Mouse (Mus musculus) heart, adult 18-20 months (tissue): ENCODE data around the gene Zfhx3. TPM values are rescaled to one million over a fixed set of nuclear protein-coding genes. Genes with fewer than 3 reads are reported as not detected.
A peak's percentile ranks its signal among the peaks of the same experiment; 100 is the strongest.

Source experiments
- DNase-seq, 2 experiments: peaks; one replicate each; pipeline ENCODE4 v3.0.0; 2021 to 2022; ENCODE audit warnings: mixed read lengths in 1 of 2
- total RNA-seq, 2 experiments: library from RNA; stranded (reverse); gene quantifications; 2 replicates each; pipeline ENCODE4 v1.2.3; 2021

Zfhx3 gene
- total RNA-seq, 2 experiments from 2014 or later, result 6.7 to 7.9 TPM

DNA sequence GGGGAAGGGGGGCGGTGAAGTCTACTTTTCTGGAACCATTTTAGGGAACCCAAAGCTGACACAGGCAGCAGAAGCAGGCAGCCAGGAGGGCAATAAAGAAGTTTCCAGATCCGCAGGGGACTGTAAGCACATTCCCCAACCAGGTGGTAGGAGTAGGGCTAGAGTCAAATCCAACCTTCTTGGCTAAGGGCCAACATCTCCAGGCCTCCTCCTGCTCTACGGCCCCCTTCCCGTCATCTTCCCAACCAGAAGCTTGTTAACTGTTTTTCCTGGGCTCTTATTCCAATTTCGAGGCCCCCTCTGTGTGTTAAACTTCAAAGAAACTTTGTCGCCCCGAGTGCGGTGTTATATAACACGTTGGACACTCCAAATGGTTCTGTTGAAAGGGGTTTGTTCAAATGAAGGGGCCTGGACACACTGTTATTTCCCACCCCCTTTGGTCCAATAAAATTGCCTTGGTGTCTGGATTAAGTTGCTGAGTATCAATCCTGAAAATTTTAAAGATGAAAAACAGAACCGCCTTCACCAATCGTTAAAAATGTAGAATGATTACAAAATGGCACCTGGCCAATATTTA, 729.6 kb downstream of the Zfhx3 start:
- DNase-seq, result no peak

DNA sequence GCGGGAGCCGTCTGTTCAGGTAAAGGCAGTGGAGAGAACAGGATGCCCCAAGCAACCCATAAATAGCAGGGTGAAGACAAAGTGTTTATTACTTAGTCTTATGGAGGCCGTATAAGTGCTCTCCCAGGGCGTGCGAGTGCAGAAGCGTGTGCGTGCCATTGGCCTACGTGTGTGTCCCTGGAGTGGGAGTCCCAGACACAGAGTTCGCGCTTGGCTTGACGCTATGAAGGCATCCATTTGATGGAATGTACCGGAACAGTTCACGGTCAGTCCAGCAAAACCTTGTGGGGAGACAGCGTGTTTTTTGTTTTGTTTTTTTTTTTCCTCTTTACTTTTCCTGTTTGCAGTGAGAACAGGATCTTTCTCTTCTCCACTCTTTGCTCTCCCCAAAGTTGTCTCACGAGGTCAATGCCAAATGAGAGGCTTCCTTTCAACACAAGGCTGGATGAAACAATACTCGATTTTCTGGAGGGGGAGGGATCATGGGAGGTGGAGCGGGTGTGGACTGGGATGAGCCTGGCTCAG, 732.6 kb downstream of the Zfhx3 start:
- no peak for DNase-seq

DNA sequence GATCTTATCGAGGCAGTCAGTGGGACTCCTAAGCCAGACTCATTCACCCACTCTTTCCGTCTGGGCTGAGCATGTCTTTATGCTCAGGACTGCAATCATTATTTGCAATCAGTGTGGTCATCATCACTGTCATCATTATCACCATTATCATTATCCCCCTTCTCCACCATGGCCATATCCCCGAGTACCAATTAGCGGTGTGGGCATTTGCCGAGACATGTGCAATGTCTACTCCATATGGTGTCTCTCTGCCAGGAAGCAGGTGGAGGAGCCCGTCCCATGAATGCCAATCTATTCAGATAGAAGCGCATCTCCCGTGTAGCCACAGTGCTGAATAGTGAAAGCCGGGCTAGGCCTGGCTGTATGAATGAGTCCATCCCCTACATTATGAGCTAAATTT, 747.2 kb downstream of the Zfhx3 start:
- no peak for DNase-seq

DNA sequence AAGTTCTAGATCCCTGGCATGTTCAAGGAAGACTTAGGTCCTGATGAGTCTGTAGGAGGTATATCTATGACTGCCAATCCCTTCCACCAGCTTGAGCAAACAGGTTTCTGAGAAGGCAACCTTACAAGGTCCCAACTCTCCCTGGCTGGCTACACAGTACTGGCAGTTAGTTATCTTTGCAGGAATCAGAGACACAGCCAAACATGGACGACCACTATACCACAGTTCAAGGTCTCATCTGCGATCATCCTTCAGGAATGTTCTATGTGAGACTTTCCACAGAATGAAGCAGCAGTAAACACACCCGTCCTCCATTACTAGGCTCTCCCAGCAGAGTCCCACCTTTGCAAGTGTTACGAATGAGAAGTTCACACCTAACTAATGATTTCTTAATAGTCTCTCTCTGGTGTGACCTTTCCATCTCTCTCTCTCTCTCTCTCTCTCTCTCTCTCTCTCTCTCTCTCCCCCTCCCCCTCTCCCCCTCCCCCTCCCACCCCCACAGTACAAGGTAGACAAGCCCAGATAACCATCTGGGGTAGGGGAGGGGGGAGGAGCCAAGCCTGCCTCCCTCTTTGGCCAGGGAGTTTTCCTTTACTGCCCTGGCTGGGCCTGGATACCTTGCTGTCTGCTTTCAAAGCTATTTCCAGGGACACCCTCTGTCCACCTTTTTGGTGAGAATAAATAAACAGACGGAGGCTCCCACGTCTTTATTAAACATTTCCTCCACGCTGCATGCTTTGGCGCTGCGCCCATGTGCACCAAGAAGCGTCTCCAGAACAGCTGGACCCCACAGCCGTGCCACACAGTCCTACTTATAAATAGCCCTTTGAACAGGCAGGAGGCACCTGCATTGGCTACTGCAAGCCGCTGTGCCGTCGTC, 748.4 kb downstream of the Zfhx3 start:
- peak; percentile 33 to 45 for DNase-seq

DNA sequence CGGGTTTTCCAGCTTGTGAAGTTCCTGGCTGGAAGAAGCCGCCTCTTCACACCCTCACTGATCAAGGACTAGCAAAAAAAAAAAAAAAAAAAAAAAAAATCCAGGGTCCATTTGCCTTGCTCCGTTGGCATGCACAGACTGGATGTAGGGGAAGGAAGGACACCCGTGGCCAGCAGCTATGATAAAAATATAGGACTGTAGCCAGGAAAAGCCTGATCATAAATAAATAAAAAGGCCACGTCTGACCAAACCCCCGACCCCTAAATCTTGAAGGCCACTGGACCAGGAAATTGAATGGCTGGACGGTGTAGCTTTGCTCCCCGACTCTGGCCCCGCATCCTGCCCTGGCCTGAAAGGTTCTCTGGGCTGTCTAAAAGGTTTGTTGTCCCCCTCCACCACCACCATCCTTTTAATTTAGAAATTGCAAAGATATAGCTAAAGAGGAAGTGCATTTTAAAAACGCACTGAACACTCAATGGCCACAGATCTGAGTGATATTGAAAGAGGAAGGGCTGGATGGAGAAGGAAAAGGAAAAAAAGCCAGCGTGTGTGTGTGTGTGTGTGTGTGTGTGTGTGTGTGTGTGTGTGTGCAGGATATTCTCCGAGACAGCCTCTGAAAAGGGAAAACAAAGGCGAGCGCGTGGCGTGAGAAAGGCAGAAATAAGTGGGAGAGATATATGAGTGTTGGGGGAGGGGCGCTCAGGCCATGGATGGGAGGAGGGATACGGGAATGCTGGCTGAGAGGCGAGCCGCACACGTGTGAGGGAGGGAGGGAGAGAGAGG, 749.2 kb downstream of the Zfhx3 start:
- peak; percentile 61 to 70 for DNase-seq

DNA sequence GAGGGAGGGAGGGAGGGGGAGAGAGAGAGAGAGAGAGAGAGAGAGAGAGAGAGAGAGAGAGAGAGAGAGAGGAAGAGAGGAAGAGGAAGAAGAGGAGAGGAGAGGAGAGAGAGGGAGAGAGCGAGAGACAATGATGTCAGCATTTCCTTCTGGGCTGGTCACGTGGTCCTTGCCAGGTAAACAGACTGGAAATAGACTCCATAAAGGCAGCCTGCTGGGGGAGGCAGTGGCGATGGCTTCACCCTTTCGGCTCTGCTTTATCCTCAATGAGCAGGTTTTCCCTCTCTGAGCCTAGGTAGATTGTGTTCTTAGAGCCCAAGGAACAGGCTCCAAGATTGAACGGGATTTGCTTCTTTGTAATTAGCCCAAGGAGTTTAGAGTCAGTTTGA, 749.8 kb downstream of the Zfhx3 start:
- peak; percentile 40 to 51 for DNase-seq

DNA sequence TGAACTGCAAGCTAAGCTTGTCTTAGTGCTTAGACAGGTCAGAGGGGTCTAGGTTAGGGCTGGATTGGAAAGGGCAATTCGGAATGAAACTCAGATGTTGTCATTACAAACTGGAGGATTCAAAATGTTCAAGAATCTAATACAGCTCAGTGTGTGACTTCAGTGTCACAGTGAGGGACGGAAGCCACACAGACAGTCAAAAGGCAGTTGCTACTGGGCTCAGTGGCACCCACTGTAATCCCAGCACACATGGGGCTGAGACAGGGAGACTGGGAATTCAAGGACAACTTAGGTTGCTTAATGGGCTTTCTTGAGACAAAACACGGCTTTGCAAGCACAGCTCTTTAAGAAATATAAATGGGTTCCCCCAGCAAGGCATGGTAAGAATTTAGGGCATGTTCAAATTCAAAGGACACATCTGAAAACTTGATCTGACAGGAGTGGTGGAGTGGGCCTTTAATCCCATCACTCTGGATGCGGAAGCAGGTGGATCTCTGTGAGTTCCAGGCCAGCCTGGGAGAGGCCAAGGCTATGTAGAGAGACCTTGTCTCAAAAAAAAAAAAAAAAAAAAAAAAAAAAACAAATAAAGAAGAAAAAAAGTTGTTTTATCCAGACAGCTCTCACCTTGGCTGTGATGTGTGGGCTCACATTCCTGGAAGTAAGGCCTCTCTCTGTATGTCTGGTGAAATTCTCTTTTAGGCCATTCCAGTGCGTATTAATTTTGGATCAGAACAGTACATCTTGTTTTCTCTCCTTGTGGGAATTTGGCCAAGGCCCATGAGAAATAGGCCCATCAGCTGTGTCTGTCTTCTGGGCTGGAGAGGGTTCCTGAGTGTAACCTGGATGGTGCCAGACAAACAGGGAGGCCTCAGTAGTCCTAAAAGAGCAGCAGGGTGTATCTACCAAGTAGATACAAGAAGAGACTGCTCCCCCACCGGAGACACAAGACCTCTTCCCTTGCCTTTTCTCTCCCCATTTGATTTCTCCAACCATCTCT, 750.5 kb downstream of the Zfhx3 start:
- peak; percentile 30 to 34 for DNase-seq

DNA sequence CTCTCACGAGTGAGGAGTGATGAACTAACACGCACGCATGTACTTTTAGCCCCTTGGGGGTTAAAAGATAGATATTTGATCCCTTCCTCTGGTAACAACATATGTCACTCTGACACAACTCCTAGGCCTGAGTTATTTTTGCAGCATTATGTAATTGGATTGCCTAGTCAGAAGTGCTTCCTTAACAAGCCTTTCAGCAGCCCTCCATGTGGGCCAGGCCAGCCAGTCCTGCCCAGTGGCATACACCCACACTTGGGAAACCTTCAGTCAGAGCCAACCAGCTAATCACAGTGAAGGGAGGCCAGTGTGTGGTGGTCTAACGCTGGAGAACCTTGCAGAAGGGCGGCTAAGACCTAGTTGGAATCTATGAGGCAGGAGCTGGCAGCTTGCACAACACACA, 751.4 kb downstream of the Zfhx3 start:
- peak; percentile 45 to 62 for DNase-seq

DNA sequence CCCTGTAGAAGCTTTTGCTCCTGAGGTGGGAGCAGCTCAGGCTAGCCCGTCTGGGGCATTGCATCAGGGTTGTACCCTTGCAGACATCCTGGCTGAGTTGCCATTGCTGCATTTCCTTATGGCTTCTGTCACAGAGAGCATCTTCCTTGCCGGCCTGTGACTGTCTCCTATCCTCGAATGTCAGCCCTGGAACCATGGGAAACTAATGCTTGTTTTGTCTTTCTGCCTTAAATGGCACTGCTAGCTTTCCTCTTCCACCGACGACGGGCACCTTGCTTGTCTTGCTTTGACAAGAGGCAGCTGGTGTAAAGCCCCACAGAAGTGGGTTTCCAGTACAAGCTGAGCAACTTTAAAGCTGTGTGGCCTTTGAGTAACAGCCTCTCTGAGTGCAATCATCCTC, 752.1 kb downstream of the Zfhx3 start:
- DNase-seq, result no peak

DNA sequence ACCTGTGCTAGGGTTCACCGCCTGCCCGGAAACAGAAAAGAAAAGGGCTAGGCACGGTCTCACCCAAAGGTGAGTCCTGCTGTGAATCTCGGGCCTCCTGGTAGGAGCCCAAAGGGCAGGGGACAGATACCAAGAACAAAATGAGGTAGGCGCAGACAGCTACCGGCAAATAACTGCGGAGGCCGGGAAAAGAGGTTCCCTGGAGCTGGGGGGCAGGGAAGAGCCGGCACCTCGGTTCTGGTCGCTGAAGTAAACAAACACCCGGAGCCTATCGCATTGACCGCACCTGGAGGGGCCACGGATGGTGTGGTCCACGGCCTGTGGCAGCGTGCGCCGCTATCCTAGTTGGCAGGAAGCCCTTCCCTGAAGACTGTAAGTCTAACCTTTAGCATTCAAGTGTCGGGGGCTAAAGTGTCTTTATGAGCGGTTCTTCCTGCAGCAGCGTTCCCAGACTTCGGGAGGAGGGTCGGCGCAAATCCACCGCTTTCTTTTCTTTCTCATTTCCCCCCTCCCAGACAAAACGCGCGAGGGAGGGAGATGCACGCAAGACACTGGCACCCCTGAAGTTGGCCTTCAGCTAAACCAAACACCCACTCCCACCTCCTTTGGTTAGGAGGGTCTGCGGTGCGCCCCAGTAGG, 752.9 kb downstream of the Zfhx3 start:
- no peak for DNase-seq

DNA sequence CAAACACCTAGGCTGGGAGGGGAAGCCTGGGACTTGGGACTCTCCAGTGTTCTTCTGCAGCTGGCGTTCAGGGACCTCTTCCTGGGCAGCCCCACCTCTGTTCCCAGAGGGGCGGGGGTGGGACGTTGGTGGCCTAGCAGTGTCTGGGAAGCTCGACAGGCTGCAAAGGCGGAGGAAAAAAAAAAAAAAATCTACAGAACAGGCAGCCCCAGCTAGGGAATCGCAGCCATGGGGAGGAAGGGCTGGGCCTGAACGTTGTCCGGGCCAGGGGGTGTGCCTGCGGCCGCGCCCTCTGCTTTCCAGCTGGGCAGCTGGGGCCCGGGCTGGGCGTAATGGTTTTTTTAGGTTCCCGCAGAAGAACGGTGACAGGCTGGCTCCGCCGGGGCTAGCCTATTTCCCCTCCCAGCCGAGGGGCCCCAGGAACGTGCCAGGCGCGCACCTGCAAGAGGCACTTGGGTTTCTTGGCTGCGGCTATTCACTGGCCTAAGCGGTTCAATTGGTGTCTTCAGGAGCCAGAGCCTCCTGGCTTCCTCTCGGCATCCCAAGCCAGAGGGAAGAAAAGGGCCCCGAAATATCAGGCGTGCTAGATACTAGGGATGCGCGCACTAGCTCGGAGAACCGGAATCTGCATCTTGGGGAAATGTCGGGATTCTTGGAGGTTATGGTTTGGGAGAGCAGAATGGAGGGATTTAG, 753.6 kb downstream of the Zfhx3 start:
- DNase-seq, result peak; percentile 40 to 65

DNA sequence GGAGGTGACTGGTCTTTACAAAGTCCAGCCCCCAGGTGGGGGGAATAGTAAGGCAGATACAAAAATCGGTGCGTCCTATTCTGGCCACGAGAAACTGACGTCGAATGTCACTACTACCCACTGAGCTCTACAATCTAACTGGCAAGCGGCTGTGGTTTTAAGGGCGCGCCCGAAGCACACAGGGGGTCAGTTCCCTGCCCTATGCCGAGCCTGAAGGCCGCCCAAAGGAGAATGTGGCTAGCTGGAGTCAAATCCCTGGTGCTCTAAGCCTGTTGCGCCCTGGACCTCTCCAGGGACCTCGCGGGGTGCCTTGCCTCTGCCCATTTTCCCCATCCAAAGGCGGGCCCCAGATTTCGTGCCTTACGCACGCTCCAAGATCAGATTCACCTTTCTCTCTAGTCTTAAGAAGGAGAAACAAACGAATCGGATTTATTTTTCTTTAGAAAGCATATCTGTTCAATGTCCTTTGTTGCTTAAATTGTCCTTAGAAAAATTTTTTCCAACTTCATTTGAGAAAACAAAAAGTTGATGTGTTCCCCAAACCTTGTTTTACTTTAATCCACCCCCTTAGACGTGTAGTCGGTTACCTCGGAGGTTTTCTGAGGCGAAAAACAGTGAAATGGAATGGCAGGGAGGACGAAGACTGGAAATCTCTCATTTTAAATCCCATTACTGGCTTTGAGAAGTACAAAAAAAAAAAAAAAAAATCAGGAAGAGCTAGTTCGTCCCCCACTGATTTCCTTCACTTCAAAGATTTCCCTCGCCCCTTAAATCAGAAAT, 754.4 kb downstream of the Zfhx3 start:
- peak in 1 of 2 experiments; percentile 28 for DNase-seq

DNA sequence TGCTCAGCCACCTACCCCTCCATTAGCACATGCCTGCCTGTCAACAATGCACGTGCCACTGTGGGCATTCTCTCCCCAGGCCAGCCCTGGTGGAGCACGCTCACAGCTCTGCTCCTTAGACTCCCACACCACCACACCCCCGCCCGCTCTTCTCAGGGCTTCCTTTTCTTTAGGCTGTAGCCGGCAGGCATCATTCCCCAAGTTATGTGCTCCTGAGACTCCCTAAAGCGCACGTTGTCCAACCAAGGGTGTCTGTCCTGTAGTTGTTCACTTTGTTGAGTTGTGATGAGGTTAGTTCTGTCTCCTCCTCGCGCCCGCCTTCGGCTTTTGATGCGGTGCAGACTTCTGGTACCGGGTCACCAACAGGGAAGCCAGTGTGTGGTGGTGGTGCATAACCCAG, 755.1 kb downstream of the Zfhx3 start:
- no peak for DNase-seq

DNA sequence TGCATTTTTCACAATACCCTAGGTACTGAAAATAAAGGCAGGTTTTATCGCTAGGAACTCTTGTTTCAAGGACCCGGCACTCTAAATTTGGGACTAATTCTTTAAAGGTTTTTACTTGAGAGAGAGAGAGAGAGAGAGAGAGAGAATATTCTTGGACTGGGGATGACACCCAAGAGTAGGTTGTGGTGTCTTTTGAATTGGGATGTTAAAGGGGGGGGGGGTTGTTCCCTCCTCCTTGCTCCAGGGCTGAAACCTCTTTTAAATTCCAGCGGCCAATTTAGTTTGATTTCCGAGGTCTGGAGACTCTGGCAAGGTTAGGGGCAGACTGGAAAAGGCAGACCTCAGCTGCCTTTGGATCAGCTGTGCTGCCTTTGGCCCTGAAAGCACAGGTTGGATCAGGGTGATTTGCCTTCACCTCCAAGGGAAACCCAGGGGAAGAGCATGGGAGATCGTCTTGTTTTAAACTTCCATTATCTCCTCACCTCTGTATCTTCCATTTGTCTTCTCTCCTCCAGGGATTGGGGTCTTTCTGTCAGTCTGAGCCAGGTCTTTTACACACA, 755.7 kb downstream of the Zfhx3 start:
- no peak for DNase-seq

DNA sequence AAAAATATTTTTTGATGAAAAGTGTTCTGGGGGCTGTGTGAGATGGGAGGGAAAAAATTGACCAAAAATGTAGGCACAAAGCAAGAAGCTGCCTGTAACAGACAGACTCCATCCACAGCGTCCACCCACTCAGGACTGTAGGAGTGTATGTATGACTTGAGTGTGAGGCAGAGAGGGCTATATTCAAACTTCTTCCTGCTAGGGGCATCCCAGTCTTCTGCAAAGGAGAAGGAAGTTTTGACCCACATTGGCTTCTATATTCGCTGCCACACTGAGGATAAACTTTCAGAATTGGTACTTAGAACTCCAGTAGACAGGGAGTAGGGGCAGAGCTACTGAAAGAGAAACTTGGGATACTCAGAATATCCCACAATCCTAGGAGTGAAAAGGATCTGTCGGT, 756.6 kb downstream of the Zfhx3 start:
- DNase-seq, result no peak

DNA sequence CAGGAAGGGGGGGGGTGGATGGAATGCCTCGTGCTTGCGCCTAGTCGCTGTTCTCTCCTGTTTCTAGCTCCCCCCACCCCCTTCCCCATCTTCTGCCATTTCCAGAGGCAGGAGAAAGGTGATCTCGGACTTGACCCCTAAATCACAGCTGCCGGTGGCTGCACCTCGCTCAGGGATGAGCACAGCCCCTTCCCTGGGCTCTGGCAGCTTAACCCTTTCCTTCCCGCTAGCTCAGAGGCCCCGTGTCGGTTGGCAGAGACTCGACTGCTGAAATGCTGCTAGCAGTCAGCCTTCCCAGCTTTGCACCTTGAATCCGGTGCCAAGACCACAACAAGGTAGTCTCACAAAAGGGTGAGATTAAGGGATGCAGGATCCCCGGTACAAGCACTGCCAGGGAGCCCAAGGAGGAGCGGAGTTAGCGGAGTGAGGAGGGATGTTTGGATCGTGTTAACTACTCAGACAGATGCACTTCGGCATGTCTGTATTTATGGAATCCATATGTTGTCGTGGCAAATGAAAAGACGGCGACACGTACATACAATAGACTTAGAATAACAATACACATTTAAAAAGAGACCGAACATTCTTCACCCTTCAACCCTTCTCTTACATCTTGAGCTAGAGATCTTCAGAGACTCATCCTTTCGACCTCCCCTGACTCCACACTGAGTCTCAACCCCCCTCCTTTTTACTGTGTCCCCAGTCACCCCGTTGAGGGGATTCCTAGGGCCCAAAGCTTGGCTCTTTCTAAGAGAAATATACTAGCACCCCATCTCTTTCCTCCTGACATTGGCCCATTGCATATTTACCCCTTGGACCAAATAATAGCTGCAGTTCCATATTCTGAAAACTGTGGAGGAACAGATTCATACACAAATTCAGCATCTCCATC, 757.3 kb downstream of the Zfhx3 start:
- no peak for DNase-seq

DNA sequence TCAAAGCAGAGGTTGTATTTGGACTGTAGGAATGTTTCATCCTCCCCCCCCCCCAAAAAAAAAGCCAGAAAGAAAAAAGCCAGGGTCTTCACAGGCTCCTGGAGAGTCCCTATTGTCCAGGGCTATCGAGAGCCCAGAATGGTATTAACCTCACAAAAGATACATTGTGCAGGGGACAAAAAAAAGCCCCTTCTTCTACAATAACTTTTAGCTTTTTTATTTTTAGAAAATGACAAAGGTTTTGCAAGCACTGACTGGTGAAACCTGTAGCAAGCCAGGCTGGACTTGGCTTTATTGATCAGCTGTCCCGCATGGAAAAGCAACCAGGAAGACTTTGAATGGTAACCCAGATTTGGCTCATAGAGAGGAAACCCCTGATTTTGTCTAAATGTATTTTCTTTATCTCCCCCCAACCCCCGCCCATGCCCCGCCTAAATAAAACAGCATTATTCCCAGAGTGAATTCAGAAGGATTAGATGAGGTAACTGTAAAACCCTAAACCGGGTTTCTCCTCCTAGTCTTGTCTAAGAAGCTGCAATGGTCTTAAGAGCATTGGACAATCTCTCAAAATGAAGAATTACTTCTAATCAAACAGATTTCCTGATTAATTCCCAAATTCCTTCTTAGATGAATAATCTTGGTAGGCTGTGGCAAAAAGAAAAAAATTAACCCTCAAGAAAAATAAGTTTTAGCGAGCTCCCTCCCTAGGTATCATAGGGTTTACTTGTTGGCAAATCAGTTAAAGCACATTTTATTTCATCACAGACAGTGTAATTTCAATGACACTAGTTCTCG, 759.1 kb downstream of the Zfhx3 start:
- no peak for DNase-seq
